In the genomic region with DNA sequence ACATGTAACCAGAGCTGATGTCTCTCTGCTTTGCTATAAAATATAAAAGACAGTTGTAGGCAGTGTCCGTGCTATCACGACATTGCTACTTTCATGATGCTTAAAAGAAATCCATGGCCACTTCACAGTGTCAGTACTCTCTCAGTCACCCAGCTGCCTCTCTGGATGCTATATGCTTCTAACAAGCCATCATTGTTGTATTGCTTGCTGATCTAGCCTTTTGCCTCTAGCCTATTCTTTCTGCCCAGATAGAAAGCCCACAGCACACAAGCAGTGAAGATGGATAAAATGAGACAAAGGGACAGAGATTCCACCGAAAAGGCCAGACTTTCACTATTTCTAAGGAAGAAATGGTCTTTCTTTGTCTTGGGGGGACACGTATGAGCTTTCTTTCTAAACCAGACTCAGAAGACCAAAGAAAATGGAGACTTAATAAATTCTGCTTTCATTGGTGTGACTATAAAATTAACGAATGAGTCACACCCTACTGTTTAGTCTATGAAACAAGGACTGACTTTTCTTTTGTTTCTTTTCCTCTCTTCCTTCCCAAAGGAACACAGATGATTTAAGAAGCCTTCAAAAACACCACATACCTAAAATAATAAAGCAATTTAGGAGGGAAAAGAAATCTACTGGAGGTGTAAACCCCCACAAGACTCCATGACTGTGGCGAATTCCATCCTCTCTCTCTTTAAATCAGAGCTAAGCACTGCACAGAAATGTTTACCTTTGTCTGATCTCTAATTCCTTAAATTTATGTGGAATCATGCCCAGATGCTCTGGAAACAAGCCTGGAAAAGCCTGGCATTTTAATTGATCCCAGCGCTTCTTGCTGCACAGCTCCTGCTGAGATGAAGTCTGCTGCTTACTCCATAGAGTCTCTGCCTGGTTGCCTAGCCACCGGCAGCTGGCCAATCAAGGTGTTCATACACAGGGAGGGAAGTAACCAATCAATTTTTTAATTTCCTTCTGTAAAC, we compare ENCODE assay signal across 9 mouse cellular contexts.
DNase-seq lines count a peak whose midpoint lies in the region; ATAC-seq and TF ChIP-seq lines count a peak whose summit lies in the region.
"Had no signal": no experiment of that assay in that cellular context is flagged by ENCODE, and none has a peak within 500 bp of the region (broad histone marks: within the 10 kb centered on the region; RNA-seq: fewer than 3 reads in every experiment).

No protein-coding gene starts in this region.

- no peak for TF ChIP-seq POLR2A in cerebellum, adult 2 months (IDR thresholded peaks at IDR 0.05; ENCODE audit: borderline replicate concordance, insufficient read depth, low read length)

- DNase-seq in 3T3-L1 (ENCODE audit: low read depth, low spot score), result peak; percentile 84
- peak; percentile 41 to 66 for DNase-seq in cerebellum, adult 2 months
- DNase-seq in thymus, postnatal 0 days (ENCODE audit: low spot score), result no peak
- DNase-seq in gastrocnemius, adult 2 months, result no peak
- no peak for DNase-seq in adrenal gland, postnatal 4 days (ENCODE audit: low spot score in 2 of 2)
- DNase-seq in lung, postnatal 10 days, result no peak

- intact Hi-C loops in gastrocnemius, adult 2 months (cut with DNase I), result no loop called here

- H3K4me1 ChIP-seq in cerebellum, adult 2 months (ENCODE audit: control insufficient read depth, insufficient read depth, low read length), result no peaks in the 10 kb centered on the region
- peaks cover 10% of the 10 kb centered on the region; the same call in 1 of the 2 replicates for H3K4me1 ChIP-seq in forebrain, embryonic 12.5 days
- peaks cover 10% of the 10 kb centered on the region for H3K4me1 ChIP-seq in limb, embryonic 15.5 days

- peak overlapping the region; percentile 3; the same call in 1 of the 2 replicates for H3K4me2 ChIP-seq in forebrain, embryonic 12.5 days
- no peak overlapping the region for H3K4me2 ChIP-seq in limb, embryonic 15.5 days

- 62% methylated on average over 8 of the region's 8 CpGs for WGBS in cerebellum, adult 2 months
- WGBS in forebrain, embryonic 12.5 days, result 41% methylated on average over 8 of the region's 8 CpGs
- 39% methylated on average over 8 of the region's 8 CpGs for WGBS in limb, embryonic 15.5 days

- H3K27me3 ChIP-seq in cerebellum, adult 2 months (ENCODE audit: control insufficient read depth, insufficient read depth, low read length), result no peaks in the 10 kb centered on the region
- H3K27me3 ChIP-seq in forebrain, embryonic 12.5 days, result no peaks in the 10 kb centered on the region
- no peaks in the 10 kb centered on the region for H3K27me3 ChIP-seq in limb, embryonic 15.5 days

- peak; percentile 94 for ATAC-seq in forebrain, embryonic 12.5 days (ENCODE audit: low FRiP score)
- ATAC-seq in limb, embryonic 15.5 days (ENCODE audit: insufficient number of reproducible peaks, low FRiP score, low TSS enrichment, low read depth), result peak; percentile 81; the same call in 1 of the 2 replicates
- ATAC-seq: intestine, embryonic 16.5 days had no signal

- H3K4me3 ChIP-seq in cerebellum, adult 2 months (replicated peaks; ENCODE audit: insufficient read depth, low read depth, low read length), result no peak overlapping the region
- H3K4me3 ChIP-seq in forebrain, embryonic 12.5 days (replicated peaks), result no peak overlapping the region
- H3K4me3 ChIP-seq in limb, embryonic 15.5 days, result no peak overlapping the region
- H3K4me3 ChIP-seq in gastrocnemius, adult 2 months, result no peak overlapping the region

- no peak overlapping the region for H3K27ac ChIP-seq in cerebellum, adult 2 months (ENCODE audit: insufficient read depth, low read length)
- H3K27ac ChIP-seq in forebrain, embryonic 12.5 days, result peak overlapping the region; percentile 81
- peak overlapping the region; percentile 67 for H3K27ac ChIP-seq in limb, embryonic 15.5 days
- no peak overlapping the region for H3K27ac ChIP-seq in gastrocnemius, adult 2 months

- no peak for TF ChIP-seq CTCF in cerebellum, adult 2 months (IDR thresholded peaks at IDR 0.05; ENCODE audit: borderline replicate concordance, insufficient read depth, low read depth, low read length)
- no peak for TF ChIP-seq CTCF in gastrocnemius, adult 2 months (IDR thresholded peaks at IDR 0.05)

- H3K9ac ChIP-seq in forebrain, embryonic 12.5 days, result no peak overlapping the region
- no peak overlapping the region for H3K9ac ChIP-seq in limb, embryonic 15.5 days

- H3K9me3 ChIP-seq in forebrain, embryonic 12.5 days, result no peaks in the 10 kb centered on the region
- H3K9me3 ChIP-seq in limb, embryonic 15.5 days, result no peaks in the 10 kb centered on the region

- no peaks in the 10 kb centered on the region for H3K36me3 ChIP-seq in forebrain, embryonic 12.5 days (replicated peaks)
- H3K36me3 ChIP-seq in limb, embryonic 15.5 days, result no peaks in the 10 kb centered on the region

Comparison
In these comparisons a context has a peak if more than half of its experiments do, and no peak if none do; other contexts are left out.
1. DNase-seq: peak in 3T3-L1 (single experiment) and cerebellum, adult 2 months (2 of 2); none in thymus, postnatal 0 days (single experiment), gastrocnemius, adult 2 months (single experiment), adrenal gland, postnatal 4 days (0 of 2) and lung, postnatal 10 days (single experiment).
2. H3K27ac ChIP-seq: peak in forebrain, embryonic 12.5 days (single experiment) and limb, embryonic 15.5 days (single experiment); none in cerebellum, adult 2 months (single experiment) and gastrocnemius, adult 2 months (single experiment).